Mouse (Mus musculus): ENCODE results near the gene Gdap1l1.

GRCm38 (mm10) chr2:163450668-163451295 lies 12.5 kb downstream of the Gdap1l1 start:
- TF ChIP-seq POLR2A (IDR thresholded peaks at IDR 0.05; ENCODE audit: low read depth, low read length) = no peak
- no peak for TF ChIP-seq CTCF (conservative IDR thresholded peaks at IDR 0.05; ENCODE audit: insufficient read depth, insufficient read length, low read depth, low read length)
